Mouse (Mus musculus): ENCODE measurements around the gene I830077J02Rik. TPM values are rescaled to one million over a fixed set of nuclear protein-coding genes. Genes with fewer than 3 reads are reported as not detected.

Gene I830077J02Rik
- total RNA-seq, 2 experiments from 2014 or later = 0.98 to 1.2 TPM

DNA sequence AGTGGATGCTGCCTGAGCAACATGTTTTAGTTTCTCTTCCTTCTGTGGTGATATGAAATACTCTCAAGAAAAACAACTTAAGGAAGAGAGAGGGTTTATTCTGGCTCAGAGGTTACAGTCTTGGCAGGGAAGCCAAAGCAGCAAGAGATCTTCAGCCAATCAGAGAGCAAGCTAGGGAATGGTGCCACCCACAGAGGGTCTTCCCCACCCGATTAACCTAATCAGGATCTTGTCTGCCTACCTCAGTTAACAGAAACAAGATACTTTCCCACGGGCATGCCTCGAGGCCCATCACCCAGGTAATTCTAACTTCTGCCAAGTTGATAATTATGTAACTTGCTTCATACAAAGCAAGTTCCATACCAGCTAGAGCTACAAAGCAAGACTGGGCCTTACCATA, 52.0 kb downstream of the I830077J02Rik start:
- H3K27ac ChIP-seq = no peak overlapping the region
- DNase-seq (ENCODE audit: low spot score in 2 of 2) = no peak
- TF ChIP-seq CTCF (conservative IDR thresholded peaks at IDR 0.05) = no peak
- no peak overlapping the region for H3K4me3 ChIP-seq

DNA sequence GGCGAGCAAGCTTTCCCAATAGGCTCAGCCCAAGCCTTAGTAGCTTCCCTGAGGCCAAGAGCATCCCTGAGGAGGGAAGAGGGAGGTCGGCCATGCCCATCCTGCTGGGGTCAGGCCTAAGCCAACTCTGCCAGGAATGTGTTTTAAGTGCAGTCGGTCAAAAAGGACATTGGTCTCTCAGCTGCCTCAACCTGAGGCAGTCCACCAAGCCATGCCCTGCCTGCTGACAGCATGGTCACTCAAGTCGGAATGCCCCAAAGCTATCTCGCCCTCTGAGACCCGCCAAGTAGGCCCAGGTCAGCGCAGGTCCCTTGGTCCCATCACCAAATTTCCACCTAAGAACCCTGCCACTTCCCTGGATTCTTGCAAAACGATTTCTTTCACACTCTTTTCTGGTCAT, 53.7 kb downstream of the I830077J02Rik start:
- TF ChIP-seq CTCF (conservative IDR thresholded peaks at IDR 0.05) = no peak

GRCm38 (mm10) chr3:105877919-105878318, 54.5 kb downstream of the I830077J02Rik start:
- Histone ChIP-seq H3K4me3 (no peak overlapping the region), H3K27ac (no peak overlapping the region)
- no peak for TF ChIP-seq CTCF (conservative IDR thresholded peaks at IDR 0.05)
- no peak for DNase-seq (ENCODE audit: low spot score in 2 of 2)

More for the DNA sequence above, 53.7 kb downstream of the I830077J02Rik start:
- Histone ChIP-seq H3K27ac (no peak overlapping the region), H3K4me3 (no peak overlapping the region)
- DNase-seq (ENCODE audit: low spot score in 2 of 2) = no peak

DNA sequence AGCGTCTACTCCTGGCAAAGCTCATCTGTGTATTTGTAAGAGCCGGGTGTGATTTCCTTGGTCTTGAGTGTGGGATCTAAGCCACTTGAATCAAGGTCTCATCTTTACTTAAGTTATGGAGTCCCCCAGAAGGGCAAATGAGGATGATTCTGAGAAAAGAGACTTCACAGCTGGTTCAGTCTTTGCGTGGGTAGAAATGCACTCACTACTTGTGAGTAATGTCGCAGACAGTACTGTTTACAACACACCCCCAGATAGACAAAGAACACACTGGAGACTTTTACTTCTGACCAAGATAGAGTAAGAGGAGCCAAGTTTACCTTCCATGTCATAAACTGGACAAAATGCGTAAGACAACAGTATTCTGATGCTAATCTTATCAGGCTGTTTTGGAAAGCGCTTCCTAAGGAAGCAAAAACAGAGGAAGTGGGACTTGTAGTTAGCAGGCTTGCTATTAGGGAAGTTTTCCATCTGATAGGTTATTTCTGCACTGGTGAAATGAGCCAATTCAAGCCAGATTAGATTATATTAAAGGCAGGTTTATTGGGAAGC, 55.1 kb downstream of the I830077J02Rik start:
- no peak overlapping the region for H3K4me3 ChIP-seq
- no peak overlapping the region for H3K27ac ChIP-seq
- no peak for TF ChIP-seq CTCF (conservative IDR thresholded peaks at IDR 0.05)
- DNase-seq (ENCODE audit: low spot score in 2 of 2) = no peak

- H3K27ac ChIP-seq = no peak overlapping the region
- H3K4me3 ChIP-seq = no peak overlapping the region
- no peak for DNase-seq (ENCODE audit: low spot score in 2 of 2)
- no peak for TF ChIP-seq CTCF (conservative IDR thresholded peaks at IDR 0.05)
Observed at GRCm38 (mm10) chr3:105876022-105876421, 56.4 kb downstream of the I830077J02Rik start.

Other genes starting within 250 kb of the I830077J02Rik start
- gene Ddx20, start 245.1 kb downstream of the I830077J02Rik start, total RNA-seq (2021) = 10 to 100 TPM; 12.5 to 12.9 TPM
- 10 to 100 TPM; 74.1 to 74.9 TPM for gene Inka2, start 228.1 kb downstream of the I830077J02Rik start, total RNA-seq (2021)
- gene Rap1a, start 131.3 kb downstream of the I830077J02Rik start, total RNA-seq (2021) = 100 to 1,000 TPM in 1 of 2 experiments, 10 to 100 TPM in 1; 94.6 to 101 TPM
- gene Adora3, start 61.8 kb downstream of the I830077J02Rik start, total RNA-seq (2021) = 1 to 10 TPM in 1 of 2 experiments, under 1 TPM in 1; 0.82 to 1.2 TPM
- gene Tmigd3, start 61.8 kb downstream of the I830077J02Rik start, total RNA-seq (2021) = 1 to 10 TPM in 1 of 2 experiments, under 1 TPM in 1; 0.37 to 1.1 TPM
- 10 to 100 TPM; 49.6 to 50.6 TPM for gene Wdr77, start 26.7 kb upstream of the I830077J02Rik start, total RNA-seq (2021)
- gene Atp5f1, start 27.4 kb upstream of the I830077J02Rik start, total RNA-seq (2021) = 100 to 1,000 TPM; 250 to 262 TPM
- gene Ovgp1, start 41.0 kb upstream of the I830077J02Rik start, total RNA-seq (2021) = 1 to 10 TPM; 2.4 to 3.7 TPM
- gene Pifo, start 82.0 kb upstream of the I830077J02Rik start, total RNA-seq (2021) = under 1 TPM in 1 of 2 experiments, not detected in 1; 0.72 TPM
- not detected for gene Chil5, start 100.2 kb upstream of the I830077J02Rik start, total RNA-seq (2021)
- under 1 TPM; 0.42 to 0.87 TPM for gene Chia1, start 180.6 kb upstream of the I830077J02Rik start, total RNA-seq (2021)
- not detected for gene Chil3, start 234.9 kb upstream of the I830077J02Rik start, total RNA-seq (2021)